Mouse (Mus musculus) neural tube, embryonic 13.5 days (tissue): ENCODE measurements at regions not wholly inside any gene's neighbourhood (a gene's known extent, or its start where the extent isn't known, plus 50 kb on each side); places are given as distances from the start of the nearest gene placed in this dataset.

ENCODE experiments used
- ATAC-seq: fragments of 200-750 bp; cut with Nextera tagmentation; 2 replicates; pipeline ENCODE4 v1.8.0; 2017; ENCODE audit warnings: low read depth, mild to moderate bottlenecking, moderate TSS enrichment, moderate library complexity
- H3K27ac ChIP-seq: fragments of 300-500 bp; sonication (generic); replicated peaks from 2 replicates; pipeline ENCODE4 v1.5.1; 2015; ENCODE audit warnings: moderate library complexity, mild to moderate bottlenecking, inconsistent platforms
- H3K27me3 ChIP-seq: fragments of 300-500 bp; sonication (generic); 2 replicates; pipeline ENCODE4 v1.6.1; 2015; ENCODE audit warnings: mild to moderate bottlenecking, inconsistent platforms
- H3K36me3 ChIP-seq: fragments of 300-500 bp; sonication (generic); 2 replicates; pipeline ENCODE4 v1.6.1; 2015; ENCODE audit warnings: mild to moderate bottlenecking, inconsistent platforms
- H3K4me1 ChIP-seq: fragments of 300-500 bp; sonication (generic); replicated peaks from 2 replicates; pipeline ENCODE4 v1.6.1; 2015; ENCODE audit warnings: inconsistent platforms
- H3K4me2 ChIP-seq: fragments of 300-500 bp; sonication (generic); 2 replicates; pipeline ENCODE4 v1.6.1; 2015; ENCODE audit warnings: inconsistent platforms, mild to moderate bottlenecking, moderate library complexity
- H3K4me3 ChIP-seq: fragments of 300-500 bp; sonication (generic); 2 replicates; pipeline ENCODE4 v1.5.1; 2015; ENCODE audit warnings: mild to moderate bottlenecking, inconsistent platforms
- H3K9ac ChIP-seq: fragments of 300-500 bp; sonication (generic); 2 replicates; pipeline ENCODE4 v1.6.1; 2015; ENCODE audit warnings: moderate library complexity, mild to moderate bottlenecking, inconsistent platforms
- H3K9me3 ChIP-seq: fragments of 300-500 bp; sonication (generic); 2 replicates; pipeline ENCODE4 v1.6.1; 2016; ENCODE audit warnings: inconsistent platforms
- WGBS: fragments of 180-500 bp; shearing (Covaris S2); methylation state at CpG from one replicate; pipeline ENCODE4 v1.1.7; 2015; 5-methylcytosine and 5-hydroxymethylcytosine counted together

- Histone ChIP-seq H3K9me3 (no peaks in the 10 kb centered on the region), H3K4me3 (no peak overlapping the region), H3K27ac (no peak overlapping the region), H3K4me1 (no peaks in the 10 kb centered on the region), H3K27me3 (no peaks in the 10 kb centered on the region), H3K9ac (no peak overlapping the region), H3K36me3 (no peaks in the 10 kb centered on the region), H3K4me2 (no peak overlapping the region)
- ATAC-seq, result no peak
- 74% methylated on average over 2 of the region's 2 CpGs for WGBS
Observed at GRCm38 (mm10) chr11:50547776-50548175, 54.1 kb upstream of the Adamts2 start.

- Histone ChIP-seq H3K27me3 (no peaks in the 10 kb centered on the region), H3K4me2 (no peak overlapping the region), H3K36me3 (no peaks in the 10 kb centered on the region), H3K27ac (no peak overlapping the region), H3K9ac (no peak overlapping the region), H3K9me3 (no peaks in the 10 kb centered on the region), H3K4me1 (no peaks in the 10 kb centered on the region), H3K4me3 (no peak overlapping the region)
- 85% methylated on average over 11 of the region's 11 CpGs for WGBS
- no peak for ATAC-seq
Observed at GRCm38 (mm10) chr11:50546456-50547144, 55.3 kb upstream of the Adamts2 start.

DNA sequence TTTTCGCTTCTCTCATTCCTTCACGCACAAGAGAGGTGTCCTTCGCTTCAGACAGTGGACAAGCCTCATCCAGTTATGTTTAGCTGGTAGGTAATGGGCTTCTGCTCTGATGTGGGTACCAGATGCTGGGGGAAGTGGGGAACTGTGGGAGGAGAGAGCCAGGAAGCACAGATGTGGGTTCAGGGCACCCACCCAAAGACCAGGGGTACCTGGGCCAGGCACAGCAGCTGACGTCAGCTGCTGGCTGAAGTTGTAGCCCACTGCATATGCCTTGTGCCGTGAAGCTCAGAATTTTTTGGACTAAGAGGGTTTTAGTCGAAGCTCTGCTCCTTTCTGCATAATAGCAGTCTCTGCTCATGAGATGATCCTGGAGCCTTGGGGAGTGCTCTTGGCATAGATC lies 56.5 kb upstream of the Adamts2 start:
- H3K4me3 ChIP-seq, result no peak overlapping the region
- no peak overlapping the region for H3K9ac ChIP-seq
- no peak overlapping the region for H3K27ac ChIP-seq
- no peak for ATAC-seq
- WGBS, result 92% methylated on average over 6 of the region's 6 CpGs
- no peak overlapping the region for H3K4me2 ChIP-seq
- no peaks in the 10 kb centered on the region for H3K36me3 ChIP-seq
- H3K4me1 ChIP-seq, result no peaks in the 10 kb centered on the region
- no peaks in the 10 kb centered on the region for H3K9me3 ChIP-seq
- no peaks in the 10 kb centered on the region for H3K27me3 ChIP-seq

GRCm38 (mm10) chr11:50540136-50540535 lies 61.7 kb upstream of the Adamts2 start:
- Histone ChIP-seq H3K27me3 (no peaks in the 10 kb centered on the region), H3K4me3 (no peak overlapping the region), H3K36me3 (no peaks in the 10 kb centered on the region), H3K9ac (no peak overlapping the region), H3K4me1 (no peaks in the 10 kb centered on the region), H3K9me3 (no peaks in the 10 kb centered on the region), H3K4me2 (no peak overlapping the region), H3K27ac (no peak overlapping the region)
- no peak for ATAC-seq
- 87% methylated on average over 11 of the region's 11 CpGs for WGBS

DNA sequence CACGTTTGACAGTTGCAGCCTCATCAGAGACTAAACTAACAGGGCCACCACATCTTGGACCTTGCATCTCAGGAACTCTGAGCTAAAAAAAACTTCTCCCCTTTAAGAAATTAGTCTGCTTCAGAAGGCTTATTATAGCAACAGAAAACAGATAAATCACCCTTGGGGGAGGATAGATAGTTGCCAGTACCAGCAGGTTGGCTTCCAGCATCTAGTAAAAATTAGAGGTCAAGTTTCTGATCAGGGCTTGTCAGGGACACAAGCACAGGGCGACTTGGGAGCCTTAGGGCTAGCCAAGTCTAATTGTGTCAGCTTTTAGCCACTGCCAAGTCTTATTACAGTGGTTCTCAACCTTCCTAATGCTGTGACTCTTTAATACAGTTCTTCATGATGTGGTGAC lies 67.6 kb upstream of the Adamts2 start:
- WGBS, result 47% methylated on average over 2 of the region's 2 CpGs
- Histone ChIP-seq H3K27ac (no peak overlapping the region), H3K9me3 (no peaks in the 10 kb centered on the region), H3K9ac (no peak overlapping the region), H3K4me3 (no peak overlapping the region), H3K27me3 (no peaks in the 10 kb centered on the region), H3K4me2 (no peak overlapping the region), H3K36me3 (no peaks in the 10 kb centered on the region), H3K4me1 (no peaks in the 10 kb centered on the region)
- no peak for ATAC-seq

- Histone ChIP-seq H3K9me3 (no peaks in the 10 kb centered on the region), H3K27me3 (no peaks in the 10 kb centered on the region), H3K36me3 (no peaks in the 10 kb centered on the region), H3K27ac (no peak overlapping the region), H3K4me2 (no peak overlapping the region), H3K9ac (no peak overlapping the region), H3K4me3 (no peak overlapping the region), H3K4me1 (0 out of 2 replicates have a peak, but pooled peaks cover 5% of the 10 kb centered on the region)
- ATAC-seq, result no peak
- WGBS, result 56% methylated on average over 5 of the region's 5 CpGs
Observed at GRCm38 (mm10) chr11:50527923-50528322, 74.0 kb upstream of the Adamts2 start.

- 52% methylated on average over 9 of the region's 9 CpGs for WGBS
Observed at GRCm38 (mm10) chr11:50520162-50520561, 81.7 kb upstream of the Adamts2 start.

GRCm38 (mm10) chr11:50507882-50508281 lies 77.0 kb upstream of the Rufy1 start:
- H3K9ac ChIP-seq, result no peak overlapping the region
- H3K36me3 ChIP-seq, result no peaks in the 10 kb centered on the region
- H3K27me3 ChIP-seq, result no peaks in the 10 kb centered on the region
- no peak for ATAC-seq
- H3K4me3 ChIP-seq, result no peak overlapping the region
- H3K4me2 ChIP-seq, result no peak overlapping the region
- H3K9me3 ChIP-seq, result no peaks in the 10 kb centered on the region
- 68% methylated on average over 5 of the region's 5 CpGs for WGBS
- H3K4me1 ChIP-seq, result peaks cover 22% of the 10 kb centered on the region
- 0 out of 2 replicates have a peak overlapping the region, but pooled peaks have one; percentile 52 for H3K27ac ChIP-seq

More at GRCm38 (mm10) chr11:50520162-50520561, 81.7 kb upstream of the Adamts2 start:
- peaks cover 6% of the 10 kb centered on the region; the same call in 1 of the 2 replicates for H3K4me1 ChIP-seq
- H3K27ac ChIP-seq, result no peak overlapping the region
- H3K9me3 ChIP-seq, result no peaks in the 10 kb centered on the region
- no peaks in the 10 kb centered on the region for H3K27me3 ChIP-seq
- no peaks in the 10 kb centered on the region for H3K36me3 ChIP-seq
- no peak overlapping the region for H3K4me3 ChIP-seq
- H3K4me2 ChIP-seq, result no peak overlapping the region
- no peak for ATAC-seq
- H3K9ac ChIP-seq, result no peak overlapping the region

- 60% methylated on average over 4 of the region's 4 CpGs for WGBS
- no peak overlapping the region for H3K4me3 ChIP-seq
- no peaks in the 10 kb centered on the region for H3K9me3 ChIP-seq
Observed at GRCm38 (mm10) chr11:50507498-50507824, 76.5 kb upstream of the Rufy1 start.

DNA sequence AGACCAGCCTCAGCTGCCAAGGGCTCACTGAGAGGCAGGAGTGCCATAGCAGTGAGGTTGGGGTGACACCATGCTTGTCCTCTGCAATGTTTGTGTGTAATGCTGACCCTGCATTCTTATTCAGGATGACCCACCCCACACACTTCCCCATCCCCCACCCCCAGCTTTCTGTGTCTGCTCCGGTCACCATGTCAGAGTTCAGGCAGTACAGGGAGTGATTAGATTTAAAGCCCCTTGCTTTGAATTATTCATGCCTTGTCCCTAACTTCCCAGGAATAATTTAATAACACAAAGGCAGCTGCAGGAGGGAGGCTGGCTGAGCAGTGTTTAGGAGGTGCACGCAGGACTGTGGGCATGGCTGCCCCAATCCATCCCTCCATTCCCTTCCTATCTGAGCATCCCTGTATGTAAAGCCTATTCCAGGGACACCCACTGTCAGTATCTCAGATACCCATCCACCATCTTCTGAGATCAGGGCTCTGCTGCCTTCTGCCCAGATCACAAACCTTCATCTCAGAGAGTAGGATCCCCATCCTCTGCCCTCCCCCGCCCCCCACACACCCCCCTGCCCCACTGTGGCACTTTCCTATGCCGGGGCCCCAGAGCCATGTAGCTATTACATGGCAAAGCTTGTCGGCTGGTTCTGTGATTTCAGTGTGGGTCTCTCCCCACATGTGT lies 76.0 kb upstream of the Rufy1 start:
- peak; percentile 77 for ATAC-seq

More at GRCm38 (mm10) chr11:50507498-50507824, 76.5 kb upstream of the Rufy1 start:
- ATAC-seq, result peak; percentile 52; the same call in 1 of the 2 replicates
- Histone ChIP-seq H3K4me2 (no peak overlapping the region), H3K27me3 (no peaks in the 10 kb centered on the region), H3K27ac (peak overlapping the region; percentile 52; the same call in 1 of the 2 replicates), H3K4me1 (peaks cover 22% of the 10 kb centered on the region), H3K9ac (no peak overlapping the region), H3K36me3 (no peaks in the 10 kb centered on the region)

DNA sequence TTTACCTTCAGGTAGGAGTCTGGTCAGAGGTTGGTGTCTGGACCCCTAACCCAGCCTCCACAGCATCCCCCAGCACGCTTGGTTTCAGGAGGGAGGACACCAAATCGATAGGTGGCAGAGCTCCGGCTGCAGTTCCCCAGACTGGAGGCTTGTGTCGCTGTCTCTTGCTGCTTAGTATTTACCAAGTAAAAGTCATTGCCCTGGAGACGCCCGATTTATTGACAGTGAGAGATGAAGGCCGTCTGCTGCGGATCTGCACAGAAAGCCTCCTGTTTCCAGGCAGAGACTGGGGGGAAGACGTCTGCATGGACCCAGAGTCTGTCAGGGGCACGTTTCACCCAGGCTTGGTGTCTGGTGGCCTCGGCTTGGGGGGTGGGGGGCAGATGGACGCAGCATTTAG lies 70.4 kb upstream of the Rufy1 start:
- WGBS, result 50% methylated on average over 12 of the region's 12 CpGs
- H3K27ac ChIP-seq, result no peak overlapping the region

More for the DNA sequence above, 76.0 kb upstream of the Rufy1 start:
- 29% methylated on average over 5 of the region's 5 CpGs for WGBS
- Histone ChIP-seq H3K27ac (peak overlapping the region; percentile 52), H3K4me3 (no peak overlapping the region), H3K4me1 (peaks cover 22% of the 10 kb centered on the region), H3K27me3 (no peaks in the 10 kb centered on the region), H3K4me2 (no peak overlapping the region), H3K9ac (no peak overlapping the region), H3K9me3 (no peaks in the 10 kb centered on the region), H3K36me3 (no peaks in the 10 kb centered on the region)

DNA sequence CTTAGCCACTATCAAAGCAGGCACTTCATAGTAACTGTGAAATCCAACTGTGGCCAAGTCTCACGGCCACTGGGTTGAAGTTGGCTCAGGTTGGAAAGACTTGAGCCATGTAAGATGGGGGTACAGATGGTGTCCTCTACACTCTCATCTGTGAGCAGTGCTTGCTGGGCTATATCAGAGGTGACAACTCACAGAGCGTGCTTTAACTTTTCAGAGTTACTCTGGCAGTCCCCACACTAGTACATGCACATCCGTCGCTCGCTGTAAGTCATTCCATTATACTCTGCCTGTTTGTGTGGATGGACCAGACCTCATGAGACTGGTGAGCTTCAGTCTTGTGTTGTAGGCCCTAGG lies 62.2 kb upstream of the Rufy1 start:
- Histone ChIP-seq H3K4me3 (no peak overlapping the region), H3K9ac (no peak overlapping the region), H3K4me2 (no peak overlapping the region), H3K9me3 (no peaks in the 10 kb centered on the region), H3K4me1 (peaks cover 17% of the 10 kb centered on the region), H3K36me3 (no peaks in the 10 kb centered on the region), H3K27me3 (no peaks in the 10 kb centered on the region), H3K27ac (peak overlapping the region; percentile 87)
- ATAC-seq, result peak; percentile 52; the same call in 1 of the 2 replicates
- 95% methylated on average over 5 of the region's 5 CpGs for WGBS

More for the DNA sequence above, 70.4 kb upstream of the Rufy1 start:
- H3K27me3 ChIP-seq, result no peaks in the 10 kb centered on the region
- peaks cover 9% of the 10 kb centered on the region for H3K4me1 ChIP-seq
- no peaks in the 10 kb centered on the region for H3K36me3 ChIP-seq
- ATAC-seq, result no peak
- no peak overlapping the region for H3K4me2 ChIP-seq
- no peak overlapping the region for H3K9ac ChIP-seq
- no peaks in the 10 kb centered on the region for H3K9me3 ChIP-seq
- H3K4me3 ChIP-seq, result no peak overlapping the region
